In the genomic region with DNA sequence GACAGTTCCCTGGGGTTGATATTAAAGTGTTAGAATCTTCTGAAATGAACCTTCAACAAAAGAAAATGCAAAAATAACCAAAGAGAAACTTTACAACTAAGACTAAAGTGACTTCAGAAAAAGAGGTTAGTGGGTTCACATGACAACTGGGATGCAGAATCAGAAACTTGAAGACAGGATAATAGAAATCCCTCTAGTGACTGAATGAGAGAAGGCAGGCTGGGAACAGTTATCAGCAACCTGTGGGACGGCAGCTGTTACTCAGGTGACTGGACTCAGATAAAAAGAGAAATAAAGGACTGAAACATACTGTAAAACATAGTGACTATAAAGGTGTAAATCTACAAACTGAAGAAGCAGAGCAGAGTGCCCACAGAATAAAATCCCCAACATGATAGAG, we compare ENCODE assay signal across 20 mouse cellular contexts.
A peak's percentile ranks its signal among the peaks of the same experiment; 100 is the strongest.
DNase-seq lines count a peak whose midpoint lies in the region; ATAC-seq and TF ChIP-seq lines count a peak whose summit lies in the region.
"Had no signal": no experiment of that assay in that cellular context is flagged by ENCODE, and none has a peak within 500 bp of the region (broad histone marks: within the 10 kb centered on the region; RNA-seq: fewer than 3 reads in every experiment).

No protein-coding gene starts in this region.

- 40% methylated on average over 1 of the region's 1 CpGs for WGBS in forebrain, postnatal 0 days
- 61% methylated on average over 1 of the region's 1 CpGs for WGBS in forebrain, embryonic 12.5 days

- H3K9me3 ChIP-seq in forebrain, postnatal 0 days (ENCODE audit: low read length), result no peaks in the 10 kb centered on the region
- no peaks in the 10 kb centered on the region for H3K9me3 ChIP-seq in forebrain, embryonic 12.5 days
- H3K9me3 ChIP-seq: embryonic facial prominence, embryonic 12.5 days; heart, embryonic 12.5 days; hindbrain, embryonic 12.5 days had no signal

- no peak overlapping the region for H3K27ac ChIP-seq in forebrain, postnatal 0 days (ENCODE audit: low read depth, low read length)
- H3K27ac ChIP-seq in forebrain, embryonic 12.5 days, result no peak overlapping the region
- no peak overlapping the region for H3K27ac ChIP-seq in layer of hippocampus, adult 2 months
- H3K27ac ChIP-seq: embryonic facial prominence, embryonic 12.5 days; hindbrain, embryonic 12.5 days had no signal

- peak; percentile 33 for TF ChIP-seq CTCF in forebrain, postnatal 0 days (IDR thresholded peaks at IDR 0.05; ENCODE audit: low read depth)
- TF ChIP-seq CTCF in layer of hippocampus, adult 2 months (conservative IDR thresholded peaks at IDR 0.05), result peak; percentile 51

- ATAC-seq in forebrain, postnatal 0 days, result no peak
- ATAC-seq in forebrain, embryonic 12.5 days (ENCODE audit: low FRiP score), result no peak
- ATAC-seq: hindbrain, embryonic 16.5 days; Patski had no signal

- H3K36me3 ChIP-seq in forebrain, postnatal 0 days (ENCODE audit: insufficient read depth), result no peaks in the 10 kb centered on the region
- H3K36me3 ChIP-seq in forebrain, embryonic 12.5 days (replicated peaks), result no peaks in the 10 kb centered on the region
- H3K36me3 ChIP-seq: embryonic facial prominence, embryonic 12.5 days; heart, embryonic 12.5 days; hindbrain, embryonic 12.5 days had no signal

- no peak overlapping the region for H3K9ac ChIP-seq in forebrain, postnatal 0 days
- no peak overlapping the region for H3K9ac ChIP-seq in forebrain, embryonic 12.5 days
- H3K9ac ChIP-seq: embryonic facial prominence, embryonic 12.5 days; heart, embryonic 12.5 days; hindbrain, embryonic 12.5 days had no signal

- no peak overlapping the region for H3K4me2 ChIP-seq in forebrain, postnatal 0 days (ENCODE audit: low read depth)
- H3K4me2 ChIP-seq in forebrain, embryonic 12.5 days, result no peak overlapping the region
- H3K4me2 ChIP-seq: embryonic facial prominence, embryonic 12.5 days; heart, embryonic 12.5 days; hindbrain, embryonic 12.5 days had no signal

- DNase-seq in forebrain, postnatal 0 days, result no peak
- DNase-seq in layer of hippocampus, adult 2 months (ENCODE audit: low spot score in 2 of 2), result no peak
- no peak for DNase-seq in layer of hippocampus, postnatal 10 days (ENCODE audit: low spot score in 2 of 2)
- DNase-seq in retina, embryonic 14.5 days (ENCODE audit: low spot score), result peak; percentile 16
- no peak for DNase-seq in retina, postnatal 1 day
- no peak for DNase-seq in thymus, postnatal 25 days
- DNase-seq in lung, postnatal 10 days, result no peak
- DNase-seq: adrenal gland, adult 8-10 months; adrenal gland, postnatal 36 days; cerebellum, adult 11-12 months; cerebellum, adult 9-10 months; cerebellum, postnatal 25 days; gastrocnemius, postnatal 14 days; heart, postnatal 36 days had no signal

- no peaks in the 10 kb centered on the region for H3K4me1 ChIP-seq in forebrain, postnatal 0 days (ENCODE audit: insufficient read depth)
- H3K4me1 ChIP-seq in forebrain, embryonic 12.5 days, result no peaks in the 10 kb centered on the region
- H3K4me1 ChIP-seq: embryonic facial prominence, embryonic 12.5 days; heart, embryonic 12.5 days; hindbrain, embryonic 12.5 days had no signal

- no peaks in the 10 kb centered on the region for H3K27me3 ChIP-seq in forebrain, postnatal 0 days (ENCODE audit: insufficient read depth, low read length)
- 0 out of 2 replicates have a peak, but pooled peaks cover 3% of the 10 kb centered on the region for H3K27me3 ChIP-seq in forebrain, embryonic 12.5 days
- H3K27me3 ChIP-seq: embryonic facial prominence, embryonic 12.5 days; heart, embryonic 12.5 days had no signal

- no peak overlapping the region for H3K4me3 ChIP-seq in forebrain, postnatal 0 days (ENCODE audit: low read depth, low read length)
- H3K4me3 ChIP-seq in forebrain, embryonic 12.5 days (replicated peaks), result no peak overlapping the region
- H3K4me3 ChIP-seq in layer of hippocampus, adult 2 months, result no peak overlapping the region
- H3K4me3 ChIP-seq: embryonic facial prominence, embryonic 12.5 days; heart, embryonic 12.5 days; hindbrain, embryonic 12.5 days had no signal
